Mouse (Mus musculus) ES-E14 (cell line): ENCODE results near the gene Ssb. TPM values are rescaled to one million over a fixed set of nuclear protein-coding genes. Genes with fewer than 3 reads are reported as not detected.

Experiments used
- DNase-seq: peaks from one replicate; pipeline ENCODE4 v3.0.0-alpha.2; 2013; ENCODE audit warnings: low read depth, low spot score
- H3K27ac ChIP-seq: 2 replicates; pipeline ENCODE4 v1.5.1; 2012; ENCODE audit warnings: low read depth, mild to moderate bottlenecking, low read length, moderate library complexity, mixed read lengths; ENCODE audit not compliant: poor library complexity, insufficient read depth, severe bottlenecking
- H3K36me3 ChIP-seq: 2 replicates; pipeline ENCODE4 v1.6.1; 2012; ENCODE audit warnings: mild to moderate bottlenecking, low read length, moderate library complexity, mixed read lengths; ENCODE audit not compliant: control insufficient read depth, poor library complexity, insufficient read depth, severe bottlenecking
- H3K4me1 ChIP-seq, 2 experiments: fragments of 150-350 bp in 1 of 2; sonication (generic) in 1 of 2; 2 replicates each; pipeline ENCODE4 v1.6.1; 2012; ENCODE audit warnings: low read length in 2 of 2, mild to moderate bottlenecking in 1 of 2, mixed read lengths in 1 of 2; ENCODE audit not compliant: control insufficient read depth in 2 of 2, insufficient read depth in 2 of 2, poor library complexity in 1 of 2
- H3K4me3 ChIP-seq, 2 experiments: fragments of 150-350 bp in 1 of 2; sonication (generic) in 1 of 2; 2 replicates each; pipeline ENCODE4 v1.5.1; 2012; ENCODE audit warnings: low read length in 2 of 2, low read depth in 1 of 2, mild to moderate bottlenecking in 1 of 2, mixed read lengths in 1 of 2; ENCODE audit not compliant: insufficient read depth in 1 of 2, poor library complexity in 1 of 2, severe bottlenecking in 1 of 2
- H3K9ac ChIP-seq: 2 replicates; pipeline ENCODE4 v1.6.1; 2012; ENCODE audit warnings: low read depth, mild to moderate bottlenecking, low read length, mixed read lengths; ENCODE audit not compliant: poor library complexity, insufficient read depth, severe bottlenecking
- H3K9me3 ChIP-seq: fragments of 150-350 bp; sonication (generic); 2 replicates; pipeline ENCODE4 v1.6.1; 2012; ENCODE audit warnings: low read depth, mild to moderate bottlenecking, low read length; ENCODE audit not compliant: control insufficient read depth, insufficient read depth
- CHD2 ChIP-seq: IDR thresholded peaks from 2 replicates; pipeline ENCODE4 v1.6.1; 2014; ENCODE audit warnings: mild to moderate bottlenecking, low read depth, low read length, inconsistent platforms
- HCFC1 ChIP-seq: IDR thresholded peaks from 2 replicates; pipeline ENCODE4 v1.6.1; 2012; ENCODE audit warnings: low read length, inconsistent platforms, borderline replicate concordance; ENCODE audit not compliant: insufficient read depth
- MAFK ChIP-seq: IDR thresholded peaks from 2 replicates; pipeline ENCODE4 v1.6.1; 2014; ENCODE audit warnings: mild to moderate bottlenecking, low read depth, low read length, inconsistent platforms; ENCODE audit not compliant: insufficient read depth
- ZC3H11A ChIP-seq: IDR thresholded peaks from 2 replicates; pipeline ENCODE4 v1.6.1; 2012; ENCODE audit warnings: low read depth, mild to moderate bottlenecking, inconsistent platforms, low read length, borderline replicate concordance
- ZNF384 ChIP-seq: IDR thresholded peaks from 2 replicates; pipeline ENCODE4 v1.6.1; 2012; ENCODE audit warnings: low read depth, low read length, inconsistent platforms
- in situ Hi-C, 2 experiments: fragments of 600-800 bp; cut with MboI; formaldehyde crosslinking; loops; one replicate each; pipeline ENCODE4 v1.15.1; 2025; ENCODE audit warnings: low sequenced_read_pairs in 2 of 2, inconsistent platforms in 1 of 2; ENCODE audit not compliant: unreplicated experiment in 2 of 2
- total RNA-seq: library from RNA; depleted of rRNA; stranded (reverse); fragments of 300-350 nt; gene quantifications from 2 replicates; pipeline ENCODE4 v1.2.3, GENCODE M21; 2012

Ssb gene
- total RNA-seq, 1 experiment = 191 TPM

DNA sequence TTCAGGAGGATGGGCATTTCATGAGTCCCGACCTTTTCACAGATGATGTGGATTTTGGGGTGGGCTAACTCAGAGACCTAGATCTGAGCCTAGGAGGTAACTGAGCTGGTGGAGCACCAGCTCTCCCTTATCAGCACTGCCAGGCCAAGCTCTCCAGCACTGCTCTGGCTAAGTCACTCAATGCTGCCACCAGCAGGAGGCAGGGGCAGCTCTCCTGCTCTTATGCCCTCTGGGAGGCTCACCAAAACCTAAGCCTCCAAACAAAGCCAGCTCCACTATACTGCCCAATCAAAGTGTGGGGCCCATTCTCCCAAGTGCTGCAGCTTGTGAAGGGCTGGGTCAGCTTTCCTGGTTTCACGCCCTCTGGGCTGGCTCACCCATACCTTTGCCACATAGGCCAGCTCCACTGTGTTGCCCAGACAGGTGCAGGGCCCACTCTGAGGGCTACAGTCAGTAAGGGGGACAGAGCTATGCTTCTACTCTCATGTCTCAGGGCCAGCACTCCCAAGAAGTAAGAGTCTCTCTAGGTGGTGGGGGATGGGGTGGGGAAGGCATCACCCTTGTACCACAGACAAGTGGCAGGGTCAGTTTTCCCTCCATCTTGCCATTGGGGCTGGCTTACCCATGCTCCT lies 9.8 kb upstream of the Ssb start:
- Histone ChIP-seq H3K4me3 (no peak overlapping the region), H3K27ac (no peak overlapping the region), H3K36me3 (no peaks in the 10 kb centered on the region), H3K9me3 (no peaks in the 10 kb centered on the region), H3K4me1 (no peaks in the 10 kb centered on the region; a peak in 1 of 4 replicates), H3K9ac (no peak overlapping the region)
- DNase-seq = no peak
- TF ChIP-seq HCFC1 = no peak
- no peak for TF ChIP-seq ZNF384
- no peak for TF ChIP-seq MAFK
- TF ChIP-seq CHD2 = no peak
- TF ChIP-seq ZC3H11A = no peak
- in situ Hi-C loops = no loop called here

DNA sequence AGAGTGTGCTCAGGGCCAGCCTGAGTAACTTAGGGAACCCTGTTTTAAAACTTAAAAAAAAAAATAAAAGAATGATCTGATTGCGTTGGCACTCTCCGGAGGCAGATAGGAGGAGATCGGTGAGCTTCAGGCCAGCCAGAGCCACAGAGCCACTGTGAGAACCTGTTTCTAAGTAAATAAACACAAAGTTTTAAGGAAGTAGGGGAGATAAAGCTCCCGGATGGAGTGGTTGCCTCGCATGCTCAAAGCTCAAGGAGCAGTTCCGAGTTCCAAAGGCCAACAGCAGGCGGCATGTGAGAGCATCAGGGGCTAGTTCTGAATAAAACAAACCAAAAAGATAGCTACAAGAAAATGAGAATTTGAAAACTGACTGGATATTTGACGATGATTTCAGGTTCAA lies 5.0 kb upstream of the Ssb start:
- Histone ChIP-seq H3K36me3 (no peaks in the 10 kb centered on the region), H3K9me3 (no peaks in the 10 kb centered on the region), H3K4me3 (no peak overlapping the region), H3K9ac (no peak overlapping the region), H3K4me1 (peaks cover 0 to 1% of the 10 kb centered on the region in 2 experiments; a peak in 1 of 4 replicates), H3K27ac (no peak overlapping the region)
- DNase-seq = no peak
- in situ Hi-C loops = no loop called here
- TF ChIP-seq MAFK (no peak), ZNF384 (no peak), HCFC1 (no peak), CHD2 (no peak), ZC3H11A (no peak)

DNA sequence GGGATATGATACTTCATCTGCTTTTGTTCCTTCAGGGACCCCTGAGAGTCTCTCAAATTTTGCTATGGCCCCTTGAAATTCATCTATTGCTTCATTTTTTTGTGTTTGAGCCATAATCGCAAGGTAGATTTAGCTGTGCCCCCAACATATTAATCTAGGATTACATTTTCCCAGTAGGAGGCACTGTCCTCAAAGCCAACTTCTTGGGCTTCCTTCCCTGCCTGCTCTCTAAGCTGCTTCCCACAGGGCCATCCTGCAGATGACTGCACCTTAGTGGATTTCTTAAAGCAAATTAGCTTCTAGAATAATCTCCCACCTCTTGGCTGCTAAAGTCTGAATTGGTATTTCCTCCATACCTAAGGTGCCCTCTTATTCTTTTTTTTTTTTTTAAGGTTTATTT lies 3.5 kb upstream of the Ssb start:
- in situ Hi-C loops = no loop called here
- no peaks in the 10 kb centered on the region for H3K9me3 ChIP-seq
- H3K27ac ChIP-seq = no peak overlapping the region
- H3K4me3 ChIP-seq = no peak overlapping the region
- no peak for DNase-seq
- no peak for TF ChIP-seq ZC3H11A
- TF ChIP-seq MAFK = no peak
- no peak for TF ChIP-seq CHD2
- no peak; the same call in 1 of the 2 replicates for TF ChIP-seq ZNF384
- no peak for TF ChIP-seq HCFC1
- peaks cover 1 to 3% of the 10 kb centered on the region in 2 experiments; a peak in 2 of 4 replicates for H3K4me1 ChIP-seq
- H3K9ac ChIP-seq = no peak overlapping the region
- no peaks in the 10 kb centered on the region for H3K36me3 ChIP-seq

DNA sequence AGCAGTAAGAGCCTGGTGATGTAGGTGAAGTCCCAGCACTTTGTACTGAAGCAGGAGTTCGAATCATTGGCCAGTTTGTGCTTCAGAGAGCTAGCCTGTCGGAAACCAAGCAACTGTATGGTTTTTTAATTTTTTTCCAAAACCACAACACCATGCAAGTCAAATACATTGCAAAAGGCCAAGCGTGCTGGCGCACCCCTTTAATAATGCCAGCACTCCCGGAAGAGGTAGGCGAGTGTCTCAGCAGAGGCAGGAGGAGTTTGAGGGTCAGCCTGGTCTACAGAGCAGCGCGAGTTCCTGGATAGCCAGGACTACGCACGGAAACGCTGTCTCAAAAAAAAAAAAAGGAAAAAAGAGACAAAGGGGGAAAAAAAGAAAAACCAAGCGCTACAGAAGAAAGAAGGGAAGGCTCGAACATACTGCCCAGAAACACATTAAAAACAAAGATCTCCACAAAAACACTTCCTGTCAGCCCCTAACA lies 350 bp upstream of the Ssb start:
- peak; percentile 78; the same call in 1 of the 2 replicates for TF ChIP-seq ZNF384
- TF ChIP-seq MAFK = 0 out of 2 replicates have a peak, but pooled peaks have one; percentile 28
- TF ChIP-seq HCFC1 = no peak
- Histone ChIP-seq H3K4me1 (peaks cover 1 to 9% of the 10 kb centered on the region in 2 experiments; a peak in 3 of 4 replicates), H3K4me3 (peak overlapping the region; percentile 78 to 82), H3K36me3 (no peaks in the 10 kb centered on the region), H3K9me3 (no peaks in the 10 kb centered on the region), H3K9ac (peak overlapping the region; percentile 80), H3K27ac (no peak overlapping the region; the same call in 1 of the 2 replicates)
- in situ Hi-C loops = no loop called here
- DNase-seq = no peak
